Mouse (Mus musculus): ENCODE results near the gene Pigp. TPM values are rescaled to one million over a fixed set of nuclear protein-coding genes. Genes with fewer than 3 reads are reported as not detected.

Gene Pigp
- polyA plus RNA-seq, 1 experiment from 2014 or later = 110 TPM

DNA sequence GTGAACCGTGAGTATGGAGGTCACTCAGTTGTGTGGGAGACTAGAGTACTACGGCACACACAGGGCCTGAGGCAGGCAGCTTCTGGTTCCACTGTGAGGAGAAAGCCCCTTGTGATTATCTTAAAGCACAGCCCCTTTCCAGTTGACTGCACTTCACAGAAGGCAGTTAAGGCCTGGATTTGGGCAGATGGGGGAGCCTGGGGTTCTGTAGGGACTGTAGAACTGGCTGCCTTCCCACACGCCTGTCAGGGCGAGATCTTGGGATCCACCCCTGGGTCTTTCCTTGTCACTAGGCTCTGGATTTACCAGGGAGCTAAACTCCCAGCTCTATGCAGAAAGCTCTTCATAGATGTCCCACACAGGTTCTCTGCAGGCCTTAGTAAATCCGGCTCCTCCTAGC is 41.2 kb downstream of the Pigp start:
- no peak overlapping the region for H3K4me3 ChIP-seq
- no peaks in the 10 kb centered on the region for H3K36me3 ChIP-seq (replicated peaks)
- H3K27me3 ChIP-seq (replicated peaks) = peaks cover 35% of the 10 kb centered on the region
- H3K4me2 ChIP-seq = no peak overlapping the region
- no peak for ATAC-seq (replicated peaks)
- 42% methylated on average over 5 of the region's 5 CpGs for WGBS
- no peak overlapping the region for H3K27ac ChIP-seq
- H3K9ac ChIP-seq = no peak overlapping the region
- H3K4me1 ChIP-seq = peaks cover 23% of the 10 kb centered on the region
- H3K9me3 ChIP-seq = no peaks in the 10 kb centered on the region

DNA sequence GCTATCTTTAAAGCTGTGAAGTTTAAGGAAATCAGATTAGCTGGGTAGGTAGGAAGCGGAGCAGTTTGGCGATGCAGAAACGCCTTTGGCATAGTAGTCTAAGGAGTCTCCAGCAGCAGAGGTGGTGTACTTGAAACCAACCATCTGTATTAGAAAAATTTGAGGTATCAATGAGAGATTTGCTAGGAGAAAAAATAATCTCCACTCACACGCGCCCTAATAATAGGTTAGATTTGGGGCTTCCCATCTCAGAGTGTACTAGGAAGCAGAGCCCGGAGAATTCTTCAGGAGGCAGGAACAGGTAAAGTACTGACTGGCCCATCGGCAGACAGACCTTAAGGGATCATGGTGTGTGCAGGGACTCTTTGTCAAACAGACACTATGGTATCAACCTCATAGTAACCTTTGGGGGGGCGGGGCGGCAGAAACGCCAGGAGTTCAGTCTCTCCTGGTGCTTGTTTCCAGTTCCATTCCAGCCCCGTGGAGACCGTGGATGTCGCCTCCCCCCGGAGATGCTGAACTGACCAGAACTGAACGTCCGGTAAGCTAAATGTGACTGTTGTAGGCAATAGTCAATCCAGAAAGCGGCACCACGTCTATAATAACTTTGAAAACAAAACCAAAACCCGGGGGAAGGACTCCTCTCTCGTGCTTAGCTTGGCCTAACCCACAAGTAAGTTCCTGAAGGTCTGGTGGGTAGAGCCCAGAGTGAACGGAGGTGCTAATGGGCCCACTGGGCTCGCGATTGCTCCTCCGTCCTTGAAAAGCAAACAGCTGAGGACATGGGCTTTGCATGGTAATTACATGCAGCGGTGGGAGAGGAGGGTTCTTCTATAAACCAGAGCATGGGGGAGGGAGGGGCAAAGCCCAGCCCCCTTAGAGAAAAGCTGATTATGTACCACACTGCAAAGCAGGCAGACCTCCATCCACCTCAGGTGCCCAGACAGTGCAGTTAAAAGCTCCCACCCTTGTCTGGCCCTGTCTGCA is 42.5 kb downstream of the Pigp start:
- Histone ChIP-seq H3K4me2 (peak overlapping the region; percentile 57), H3K9me3 (no peaks in the 10 kb centered on the region), H3K27ac (no peak overlapping the region), H3K4me3 (peak overlapping the region; percentile 37), H3K9ac (0 out of 2 replicates have a peak overlapping the region, but pooled peaks have one; percentile 17), H3K27me3 (replicated peaks) (peaks cover 35% of the 10 kb centered on the region), H3K36me3 (replicated peaks) (no peaks in the 10 kb centered on the region), H3K4me1 (peaks cover 23% of the 10 kb centered on the region)
- ATAC-seq (replicated peaks) = peak; percentile 37; the same call in 1 of the 2 replicates
- 7% methylated on average over 25 of the region's 25 CpGs for WGBS

DNA sequence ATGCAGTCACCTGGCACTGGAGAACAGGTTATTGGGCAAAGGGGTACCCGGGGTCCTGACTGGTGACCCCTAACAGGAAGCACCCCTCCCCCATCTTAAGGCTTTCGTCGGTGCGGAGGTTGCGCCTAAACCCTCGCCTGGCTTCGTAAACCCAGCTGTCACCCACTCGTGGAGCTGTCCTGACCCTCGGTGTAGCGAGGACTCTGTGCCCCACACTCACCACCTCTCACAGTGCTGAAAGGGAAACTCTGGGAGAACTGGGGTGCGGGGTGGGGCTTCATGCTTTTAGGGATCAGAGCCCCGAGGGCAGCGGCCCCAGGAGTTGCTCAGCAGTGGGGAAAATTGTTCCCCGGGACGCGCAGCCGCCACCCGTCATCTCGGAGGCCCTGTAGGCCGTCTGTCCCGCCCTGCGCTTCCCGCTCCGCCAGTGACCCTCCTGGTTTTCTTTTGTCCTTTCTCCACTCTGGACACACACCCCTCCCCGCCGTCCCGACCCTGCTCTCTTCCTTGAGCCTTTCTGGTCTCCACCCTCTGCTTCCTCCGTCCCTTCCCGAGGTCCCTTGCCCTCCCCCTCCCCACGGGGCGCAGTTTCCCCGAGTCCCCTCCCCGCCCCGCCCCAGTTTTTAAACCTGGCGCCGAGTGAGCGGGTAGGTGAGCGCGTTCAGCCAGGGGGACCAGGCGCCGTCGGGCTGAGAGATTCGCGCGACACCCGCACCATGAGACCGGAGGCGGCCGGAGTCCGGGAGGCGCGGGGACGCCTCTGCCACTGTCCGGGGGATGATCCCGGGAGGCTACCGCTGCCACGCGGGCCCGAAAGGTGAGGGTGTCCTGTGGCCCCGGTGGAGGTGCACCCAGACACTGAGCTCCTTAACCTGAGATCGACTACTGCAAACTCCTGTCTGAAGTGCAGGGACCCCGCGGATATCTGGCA is 43.6 kb downstream of the Pigp start, which contains the start of gene Ripply3:
TSS of gene Ripply3 (plus strand) at position 640 of the 931 bp plus-strand sequence.
- Histone ChIP-seq H3K9me3 (no peaks in the 10 kb centered on the region), H3K4me3 (peak within 1 kb of the TSS; percentile 37), H3K27ac (no peak within 1 kb of the TSS), H3K4me2 (peak within 1 kb of the TSS; percentile 57), H3K27me3 (replicated peaks) (peaks cover 35% of the 10 kb centered on the region), H3K36me3 (replicated peaks) (no peaks in the 10 kb centered on the region), H3K4me1 (peaks cover 23% of the 10 kb centered on the region), H3K9ac (peak within 1 kb of the TSS; percentile 17; the same call in 1 of the 2 replicates)
- WGBS = under 1% methylated on average over 63 of the region's 63 CpGs
- ATAC-seq (replicated peaks) = no peak

DNA sequence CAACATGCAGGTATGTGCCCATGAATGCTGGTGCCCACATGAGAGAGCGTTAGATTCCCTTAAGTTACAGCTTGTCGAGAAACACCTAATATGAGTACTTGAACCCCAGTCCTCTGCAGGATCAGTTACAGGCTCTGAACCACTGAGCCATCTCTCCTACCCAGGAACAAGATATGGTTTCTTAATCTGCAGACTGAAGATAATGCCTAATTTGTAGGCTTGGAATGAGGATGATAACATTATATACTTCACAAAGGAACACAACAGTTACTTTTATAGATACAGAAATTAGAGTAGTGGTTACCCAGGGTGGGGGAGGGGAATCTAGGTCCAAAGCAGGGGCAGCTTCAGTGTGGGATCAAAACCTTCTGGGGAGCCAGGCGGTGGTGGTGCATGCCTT is 45.6 kb downstream of the Pigp start:
- no peak overlapping the region for H3K4me2 ChIP-seq

DNA sequence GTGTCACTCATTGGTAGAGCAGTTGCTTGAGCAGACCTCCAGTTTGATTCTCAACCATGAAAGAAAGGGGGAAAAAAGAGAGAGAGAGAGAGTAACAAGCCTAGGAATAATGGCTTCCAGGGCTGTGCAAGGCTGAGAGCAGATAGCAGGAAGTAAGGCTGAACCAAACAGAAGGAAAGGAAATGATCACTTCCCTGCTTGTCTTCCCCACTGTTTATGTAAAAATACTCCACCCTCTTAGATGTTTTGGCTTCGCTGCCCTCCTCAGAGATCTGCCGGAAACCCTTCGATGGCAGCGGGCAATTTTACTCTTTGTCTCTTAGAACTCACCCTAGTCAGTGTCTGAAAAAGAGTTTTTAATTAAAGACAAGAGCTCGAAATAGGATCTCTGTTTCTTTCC is 48.0 kb downstream of the Pigp start:
- ATAC-seq (replicated peaks) = no peak
- no peak overlapping the region for H3K4me2 ChIP-seq
- no peak overlapping the region for H3K27ac ChIP-seq
- no peak overlapping the region for H3K4me3 ChIP-seq
- H3K9me3 ChIP-seq = no peaks in the 10 kb centered on the region
- 86% methylated on average over 5 of the region's 5 CpGs for WGBS
- peaks cover 11% of the 10 kb centered on the region for H3K4me1 ChIP-seq
- H3K9ac ChIP-seq = no peak overlapping the region
- peaks cover 24% of the 10 kb centered on the region for H3K27me3 ChIP-seq (replicated peaks)
- no peaks in the 10 kb centered on the region for H3K36me3 ChIP-seq (replicated peaks)

More for the DNA sequence above, 45.6 kb downstream of the Pigp start:
- H3K4me1 ChIP-seq = peaks cover 23% of the 10 kb centered on the region
- H3K36me3 ChIP-seq (replicated peaks) = no peaks in the 10 kb centered on the region
- no peak for ATAC-seq (replicated peaks)
- no peak overlapping the region for H3K27ac ChIP-seq
- no peak overlapping the region for H3K4me3 ChIP-seq
- WGBS = 92% methylated on average over 3 of the region's 3 CpGs
- H3K27me3 ChIP-seq (replicated peaks) = peaks cover 35% of the 10 kb centered on the region
- no peaks in the 10 kb centered on the region for H3K9me3 ChIP-seq
- no peak overlapping the region for H3K9ac ChIP-seq

DNA sequence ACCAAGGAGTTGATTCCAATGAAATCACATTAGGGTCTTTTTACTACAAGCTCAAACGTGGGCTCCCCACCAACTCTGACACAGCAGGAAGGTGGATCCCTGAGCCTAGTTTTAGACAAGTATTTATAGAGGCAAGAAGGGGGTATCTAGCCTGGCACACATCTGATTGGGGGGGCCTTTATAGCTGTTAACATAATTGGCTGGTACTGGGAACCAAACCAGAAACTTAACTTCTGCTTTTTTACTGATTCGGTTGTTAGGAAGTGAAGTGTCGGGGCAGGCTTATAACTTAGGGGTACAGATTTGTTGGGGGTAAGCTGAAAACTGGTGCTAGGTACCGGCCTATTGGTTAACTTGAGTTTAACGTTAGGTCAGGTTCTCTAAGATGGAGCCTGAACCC is 51.4 kb downstream of the Pigp start:
- H3K27ac ChIP-seq = no peak overlapping the region
- ATAC-seq (replicated peaks) = no peak
- no peak overlapping the region for H3K4me2 ChIP-seq
- no peaks in the 10 kb centered on the region for H3K36me3 ChIP-seq (replicated peaks)
- H3K9ac ChIP-seq = no peak overlapping the region
- H3K27me3 ChIP-seq (replicated peaks) = no peaks in the 10 kb centered on the region
- no peaks in the 10 kb centered on the region for H3K9me3 ChIP-seq
- WGBS = 85% methylated on average over 5 of the region's 5 CpGs
- no peak overlapping the region for H3K4me3 ChIP-seq
- H3K4me1 ChIP-seq = no peaks in the 10 kb centered on the region

DNA sequence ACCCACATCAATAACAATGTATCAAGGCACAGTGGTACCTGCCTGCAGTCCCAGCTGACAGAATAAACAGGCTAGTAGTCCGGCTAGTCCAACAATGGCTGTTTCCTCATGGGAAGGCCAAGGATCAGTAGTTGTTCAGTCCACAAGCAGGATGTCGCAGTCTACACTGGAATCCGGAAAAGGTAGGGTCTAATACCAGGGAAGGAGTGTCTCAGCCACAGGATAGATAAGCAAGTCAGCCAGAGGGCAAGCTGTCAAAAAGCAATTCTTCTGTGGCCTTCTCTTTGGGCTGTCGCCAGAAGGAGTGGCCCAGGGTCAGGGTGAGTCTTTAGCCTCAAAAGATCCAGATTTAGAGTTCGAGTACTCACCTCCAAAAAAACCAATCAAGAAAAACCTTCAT is 53.9 kb downstream of the Pigp start:
- WGBS = 87% methylated on average over 5 of the region's 5 CpGs
- H3K9me3 ChIP-seq = no peaks in the 10 kb centered on the region
- no peak for ATAC-seq (replicated peaks)
- no peak overlapping the region for H3K4me3 ChIP-seq
- no peaks in the 10 kb centered on the region for H3K36me3 ChIP-seq (replicated peaks)
- H3K27me3 ChIP-seq (replicated peaks) = no peaks in the 10 kb centered on the region
- no peak overlapping the region for H3K4me2 ChIP-seq
- no peak overlapping the region for H3K27ac ChIP-seq
- no peak overlapping the region for H3K9ac ChIP-seq
- H3K4me1 ChIP-seq = peaks cover 6% of the 10 kb centered on the region; the same call in 1 of the 2 replicates

DNA sequence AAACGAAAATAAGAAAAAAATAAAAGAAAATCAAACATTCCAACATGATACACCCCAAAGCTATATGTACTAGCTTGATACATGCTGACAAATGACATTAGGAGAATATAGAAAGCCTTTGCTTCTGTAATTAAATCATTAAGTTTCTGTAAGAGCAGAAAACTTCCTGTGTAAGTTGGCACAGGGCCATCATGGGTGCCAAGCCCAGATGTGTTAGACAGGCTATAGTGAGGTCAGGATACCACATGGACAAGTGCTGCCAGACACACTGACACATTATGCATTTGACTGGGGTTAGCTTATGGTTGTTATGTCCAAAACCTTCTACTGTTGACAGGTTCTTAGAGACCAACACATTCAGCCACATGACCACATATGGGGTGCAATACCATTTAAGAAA is 56.4 kb downstream of the Pigp start:
- WGBS = 56% methylated on average over 1 of the region's 1 CpGs
- no peak overlapping the region for H3K27ac ChIP-seq

DNA sequence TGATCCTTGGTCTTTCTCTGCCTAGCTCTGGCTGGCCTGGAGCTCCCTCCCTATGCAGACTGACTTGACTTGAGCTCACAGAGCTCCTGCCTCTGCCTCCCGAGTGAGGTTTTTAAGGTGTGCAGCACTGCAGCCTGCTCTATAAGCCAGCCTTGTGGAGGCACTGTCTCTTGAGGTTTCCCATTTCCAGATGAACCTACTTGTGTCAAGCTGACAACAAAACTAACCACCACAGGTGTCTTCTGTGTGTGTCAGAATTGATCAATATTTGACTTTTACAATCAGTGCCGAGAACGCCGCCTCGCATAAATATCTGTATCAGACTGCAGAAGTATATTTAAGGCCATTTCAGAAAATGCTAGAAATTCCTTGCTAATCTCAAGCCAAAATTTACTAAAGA is 57.0 kb downstream of the Pigp start:
- 88% methylated on average over 5 of the region's 5 CpGs for whole genome bisulfite sequencing
- ATAC-seq (replicated peaks) = no peak
- no peak overlapping the region for H3K4me2 ChIP-seq

More for the DNA sequence above, 56.4 kb downstream of the Pigp start:
- Histone ChIP-seq H3K9me3 (no peaks in the 10 kb centered on the region), H3K36me3 (replicated peaks) (no peaks in the 10 kb centered on the region), H3K4me2 (no peak overlapping the region), H3K4me3 (no peak overlapping the region), H3K27me3 (replicated peaks) (no peaks in the 10 kb centered on the region), H3K9ac (no peak overlapping the region), H3K4me1 (peaks cover 20% of the 10 kb centered on the region)
- ATAC-seq (replicated peaks) = no peak

DNA sequence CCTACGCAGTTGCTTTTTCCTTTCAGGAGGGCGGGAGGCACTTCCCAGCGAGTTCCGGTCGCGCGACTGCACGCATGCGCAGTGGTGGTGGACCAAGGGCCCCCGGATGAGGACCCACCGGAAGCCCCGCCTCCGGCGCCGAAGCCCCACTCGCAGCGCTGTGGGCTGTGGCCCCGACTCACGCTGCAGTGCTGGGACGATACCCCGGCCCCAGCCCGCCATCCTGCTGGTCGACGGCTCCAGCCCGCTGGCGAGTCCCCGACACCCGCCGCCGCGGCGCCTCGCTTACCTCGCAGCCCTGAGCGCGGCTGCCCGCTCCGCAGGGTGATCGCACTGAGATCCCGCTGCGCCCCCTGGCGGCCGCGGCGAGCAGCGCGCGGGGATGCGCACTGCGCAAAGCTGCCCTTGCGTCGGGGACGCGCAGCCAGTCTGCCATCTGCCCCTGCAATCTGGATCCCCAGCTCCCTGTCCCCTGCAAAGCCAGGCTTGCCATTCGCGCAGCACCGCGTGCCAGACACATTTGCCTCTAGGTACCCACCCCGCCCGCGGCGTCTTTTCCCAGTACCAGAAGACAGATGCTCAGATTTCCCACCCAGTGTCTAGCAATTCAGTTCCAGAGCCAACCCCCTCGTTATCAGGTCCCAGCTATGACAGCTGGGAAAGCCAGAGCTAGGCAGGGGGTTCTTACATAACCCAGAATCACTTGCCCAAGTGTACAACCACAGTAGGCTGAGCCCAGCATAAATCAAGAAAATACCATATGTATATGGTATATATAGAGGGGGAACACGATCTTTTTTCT is 58.2 kb downstream of the Pigp start, which contains the start of gene Hlcs:
TSS of gene Hlcs (minus strand) at position 343 of the 802 bp plus-strand sequence.
- Histone ChIP-seq H3K4me1 (peaks cover 20% of the 10 kb centered on the region), H3K4me3 (peak within 1 kb of the TSS; percentile 62)
- under 1% methylated on average over 63 of the region's 64 CpGs for WGBS

More for the DNA sequence above, 57.0 kb downstream of the Pigp start:
- H3K9ac ChIP-seq = no peak overlapping the region
- H3K4me3 ChIP-seq = no peak overlapping the region
- no peaks in the 10 kb centered on the region for H3K36me3 ChIP-seq (replicated peaks)
- H3K27ac ChIP-seq = peak overlapping the region; percentile 99; the same call in 1 of the 2 replicates
- H3K27me3 ChIP-seq (replicated peaks) = no peaks in the 10 kb centered on the region
- peaks cover 20% of the 10 kb centered on the region for H3K4me1 ChIP-seq
- H3K9me3 ChIP-seq = no peaks in the 10 kb centered on the region

DNA sequence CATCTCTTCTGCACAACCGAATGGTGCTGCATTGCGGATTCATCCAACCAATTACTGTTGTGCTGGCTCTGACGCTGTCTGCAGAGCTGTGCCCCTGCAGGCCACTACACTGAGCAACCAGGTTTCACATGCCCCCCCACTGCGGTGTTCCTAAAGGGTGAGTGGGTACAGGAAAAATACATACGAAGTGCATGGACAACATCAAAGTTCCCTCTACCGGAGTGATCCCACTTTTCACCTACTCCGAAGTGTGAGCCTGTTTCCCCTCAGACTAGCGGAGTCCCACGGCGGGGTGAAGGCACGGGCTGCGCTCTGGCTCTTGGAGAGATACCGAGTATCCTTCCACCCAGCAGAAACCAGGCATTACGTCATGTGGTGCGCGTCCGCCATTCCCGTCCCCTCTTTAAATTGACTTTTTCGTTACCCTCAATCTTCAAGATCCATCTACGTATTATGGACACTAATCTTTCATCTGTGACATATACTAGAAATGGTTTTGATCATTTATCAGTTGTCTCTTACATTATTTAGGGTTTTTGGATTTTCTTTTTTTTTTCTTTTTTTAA is 58.9 kb downstream of the Pigp start:
- WGBS = under 1% methylated on average over 20 of the region's 20 CpGs
- Histone ChIP-seq H3K36me3 (replicated peaks) (no peaks in the 10 kb centered on the region), H3K9me3 (no peaks in the 10 kb centered on the region), H3K4me2 (peak overlapping the region; percentile 50), H3K4me1 (peaks cover 21% of the 10 kb centered on the region), H3K9ac (peak overlapping the region; percentile 87), H3K27me3 (replicated peaks) (no peaks in the 10 kb centered on the region), H3K4me3 (peak overlapping the region; percentile 62), H3K27ac (peak overlapping the region; percentile 99)
- peak; percentile 95 for ATAC-seq (replicated peaks)

More for the DNA sequence above, 58.2 kb downstream of the Pigp start, which contains the start of gene Hlcs:
- ATAC-seq (replicated peaks) = peak; percentile 93
- H3K27me3 ChIP-seq (replicated peaks) = no peaks in the 10 kb centered on the region
- H3K27ac ChIP-seq = peak within 1 kb of the TSS; percentile 99
- no peaks in the 10 kb centered on the region for H3K36me3 ChIP-seq (replicated peaks)
- H3K4me2 ChIP-seq = peak within 1 kb of the TSS; percentile 59
- peak within 1 kb of the TSS; percentile 87 for H3K9ac ChIP-seq
- no peaks in the 10 kb centered on the region for H3K9me3 ChIP-seq
